Mouse (Mus musculus) liver, embryonic 15.5 days (tissue): ENCODE results near the gene Rpl4. TPM values are rescaled to one million over a fixed set of nuclear protein-coding genes. Genes with fewer than 3 reads are reported as not detected.
"Not testable (repeated sequence)": the region's sequence is repeated elsewhere in the genome, so short reads cannot be mapped to it uniquely, and the experiment has no call there.

Experiments used
- ATAC-seq: fragments of 200-750 bp; cut with Nextera tagmentation; 2 replicates; pipeline ENCODE4 v1.8.0; 2017; ENCODE audit warnings: moderate number of reproducible peaks, mild to moderate bottlenecking, moderate library complexity; ENCODE audit not compliant: insufficient read depth
- H3K27ac ChIP-seq: fragments of 300-500 bp; sonication (generic); replicated peaks from 2 replicates; pipeline ENCODE4 v1.5.1; 2015; ENCODE audit warnings: mild to moderate bottlenecking, inconsistent platforms
- H3K27me3 ChIP-seq: fragments of 300-500 bp; sonication (generic); 2 replicates; pipeline ENCODE4 v1.6.1; 2015; ENCODE audit warnings: mild to moderate bottlenecking, inconsistent platforms
- H3K36me3 ChIP-seq: fragments of 300-500 bp; sonication (generic); replicated peaks from 2 replicates; pipeline ENCODE4 v1.6.1; 2015; ENCODE audit warnings: moderate library complexity, mild to moderate bottlenecking, inconsistent platforms
- H3K4me1 ChIP-seq: fragments of 300-500 bp; sonication (generic); replicated peaks from 2 replicates; pipeline ENCODE4 v1.6.1; 2015; ENCODE audit warnings: inconsistent platforms
- H3K4me2 ChIP-seq: fragments of 300-500 bp; sonication (generic); 2 replicates; pipeline ENCODE4 v1.6.1; 2015; ENCODE audit warnings: moderate library complexity, mild to moderate bottlenecking, inconsistent platforms
- H3K4me3 ChIP-seq: fragments of 300-500 bp; sonication (generic); replicated peaks from 2 replicates; pipeline ENCODE4 v1.5.1; 2015; ENCODE audit warnings: mild to moderate bottlenecking, inconsistent platforms
- H3K9ac ChIP-seq: fragments of 300-500 bp; sonication (generic); 2 replicates; pipeline ENCODE4 v1.6.1; 2015; ENCODE audit warnings: moderate library complexity, mild to moderate bottlenecking, inconsistent platforms
- H3K9me3 ChIP-seq: fragments of 300-500 bp; sonication (generic); replicated peaks from 2 replicates; pipeline ENCODE4 v1.6.1; 2016; ENCODE audit warnings: inconsistent platforms
- WGBS: fragments of 180-500 bp; shearing (Covaris S2); methylation state at CpG from one replicate; pipeline ENCODE4 v1.1.7; 2015; ENCODE audit warnings: mixed read lengths; ENCODE audit not compliant: insufficient replicate concordance; 5-methylcytosine and 5-hydroxymethylcytosine counted together
- polyA plus RNA-seq: library from polyadenylated mRNA; unstranded; fragments of >200 nt; fragmentation: Nextera tagmentation; extraction: Ambion mirVana; gene quantifications from 2 replicates; pipeline ENCODE4 v1.2.1, GENCODE M21; 2015

Gene Rpl4
- 635 and 656 TPM in 2 replicates for polyA plus RNA-seq

- H3K9ac ChIP-seq: peak within 1 kb of the TSS; percentile 79
- under 1% methylated on average over 42 of the region's 42 CpGs for WGBS
- H3K9me3 ChIP-seq: no peaks in the 10 kb centered on the region
- no peaks in the 10 kb centered on the region for H3K27me3 ChIP-seq
- H3K27ac ChIP-seq: peak within 1 kb of the TSS; percentile 90
- H3K4me3 ChIP-seq: peak within 1 kb of the TSS; percentile 93
- H3K36me3 ChIP-seq: peaks cover 48% of the 10 kb centered on the region
- ATAC-seq: peak; percentile 80
- H3K4me2 ChIP-seq: peak within 1 kb of the TSS; percentile 71
- peaks cover 46% of the 10 kb centered on the region for H3K4me1 ChIP-seq
Measured at GRCm38 (mm10) chr9:64172816-64173665, at the start of gene Rpl4, which contains the start of gene Zwilch. Gene Rpl4 (plus strand): TSS chr9:64173375. Gene Zwilch (minus strand): TSS chr9:64173104.

GRCm38 (mm10) chr9:64124846-64125245 is 48.3 kb upstream of the Rpl4 start:
- H3K4me3 ChIP-seq, H3K9ac ChIP-seq, H3K36me3 ChIP-seq, H3K27me3 ChIP-seq, H3K4me2 ChIP-seq, H3K27ac ChIP-seq, H3K4me1 ChIP-seq, H3K9me3 ChIP-seq, ATAC-seq: not testable (repeated sequence)
- 47% methylated on average over 3 of the region's 3 CpGs for WGBS

GRCm38 (mm10) chr9:64125307-64125706 is 47.9 kb upstream of the Rpl4 start:
- 68% methylated on average over 3 of the region's 3 CpGs for WGBS
- Histone ChIP-seq H3K27me3 (no peaks in the 10 kb centered on the region), H3K9me3 (no peaks in the 10 kb centered on the region), H3K4me3 (no peak overlapping the region), H3K4me1 (peaks cover 9% of the 10 kb centered on the region; the same call in 1 of the 2 replicates), H3K4me2 (no peak overlapping the region), H3K36me3 (no peaks in the 10 kb centered on the region), H3K27ac (no peak overlapping the region), H3K9ac (no peak overlapping the region)
- ATAC-seq: no peak

GRCm38 (mm10) chr9:64126121-64126520 is 47.1 kb upstream of the Rpl4 start:
- Histone ChIP-seq H3K27me3 (no peaks in the 10 kb centered on the region), H3K36me3 (no peaks in the 10 kb centered on the region), H3K4me2 (no peak overlapping the region), H3K9me3 (no peaks in the 10 kb centered on the region), H3K4me1 (peaks cover 1% of the 10 kb centered on the region; the same call in 1 of the 2 replicates), H3K4me3 (no peak overlapping the region), H3K27ac (no peak overlapping the region), H3K9ac (no peak overlapping the region)
- WGBS: 34% methylated on average over 12 of the region's 12 CpGs
- no peak for ATAC-seq

- ATAC-seq: no peak
- Histone ChIP-seq H3K4me3 (no peak overlapping the region), H3K4me1 (no peaks in the 10 kb centered on the region), H3K27ac (no peak overlapping the region), H3K27me3 (no peaks in the 10 kb centered on the region), H3K9me3 (no peaks in the 10 kb centered on the region), H3K36me3 (peaks cover 12% of the 10 kb centered on the region), H3K9ac (no peak overlapping the region), H3K4me2 (no peak overlapping the region)
- 78% methylated on average over 6 of the region's 6 CpGs for WGBS
Measured at GRCm38 (mm10) chr9:64131623-64132022, 41.6 kb upstream of the Rpl4 start.

- not testable (repeated sequence) for H3K4me3 ChIP-seq, H3K27me3 ChIP-seq, H3K9ac ChIP-seq, H3K27ac ChIP-seq, H3K4me1 ChIP-seq, H3K4me2 ChIP-seq, H3K9me3 ChIP-seq, ATAC-seq
- H3K36me3 ChIP-seq: peaks cover 70% of the 10 kb centered on the region
- 14% methylated on average over 6 of the region's 6 CpGs for WGBS
Measured at GRCm38 (mm10) chr9:64138896-64139295, 34.3 kb upstream of the Rpl4 start.

GRCm38 (mm10) chr9:64139879-64140278 is 33.3 kb upstream of the Rpl4 start:
- ATAC-seq: no peak
- no peak overlapping the region for H3K4me2 ChIP-seq
- no peak overlapping the region for H3K27ac ChIP-seq
- H3K4me3 ChIP-seq: no peak overlapping the region
- no peaks in the 10 kb centered on the region for H3K27me3 ChIP-seq
- 77% methylated on average over 9 of the region's 9 CpGs for WGBS
- H3K4me1 ChIP-seq: no peaks in the 10 kb centered on the region
- H3K36me3 ChIP-seq: peaks cover 78% of the 10 kb centered on the region
- H3K9me3 ChIP-seq: no peaks in the 10 kb centered on the region
- H3K9ac ChIP-seq: no peak overlapping the region

- WGBS: 17% methylated on average over 1 of the region's 1 CpGs
- H3K4me2 ChIP-seq: no peak overlapping the region
- no peak for ATAC-seq
- peaks cover 7% of the 10 kb centered on the region; the same call in 1 of the 2 replicates for H3K4me1 ChIP-seq
- no peak overlapping the region for H3K9ac ChIP-seq
- no peak overlapping the region for H3K27ac ChIP-seq
- peaks cover 93% of the 10 kb centered on the region for H3K36me3 ChIP-seq
- H3K9me3 ChIP-seq: no peaks in the 10 kb centered on the region
- no peak overlapping the region for H3K4me3 ChIP-seq
- no peaks in the 10 kb centered on the region for H3K27me3 ChIP-seq
Measured at GRCm38 (mm10) chr9:64156641-64157040, 16.5 kb upstream of the Rpl4 start.

GRCm38 (mm10) chr9:64160471-64160870 is 12.7 kb upstream of the Rpl4 start:
- Histone ChIP-seq H3K9me3 (no peaks in the 10 kb centered on the region), H3K27me3 (no peaks in the 10 kb centered on the region), H3K36me3 (peaks cover 89% of the 10 kb centered on the region), H3K4me2 (no peak overlapping the region), H3K9ac (no peak overlapping the region), H3K27ac (no peak overlapping the region), H3K4me1 (peaks cover 7% of the 10 kb centered on the region; the same call in 1 of the 2 replicates), H3K4me3 (no peak overlapping the region)
- no peak for ATAC-seq
- 83% methylated on average over 5 of the region's 5 CpGs for WGBS

- WGBS: 83% methylated on average over 3 of the region's 3 CpGs
- H3K27me3 ChIP-seq, H3K4me2 ChIP-seq, H3K9ac ChIP-seq, H3K27ac ChIP-seq, ATAC-seq, H3K9me3 ChIP-seq, H3K4me3 ChIP-seq: not testable (repeated sequence)
- Histone ChIP-seq H3K4me1 (peaks cover 23% of the 10 kb centered on the region), H3K36me3 (peaks cover 42% of the 10 kb centered on the region)
Measured at GRCm38 (mm10) chr9:64169967-64170366, 3.2 kb upstream of the Rpl4 start.

GRCm38 (mm10) chr9:64172145-64172815 is 895 bp upstream of the Rpl4 start:
- no peaks in the 10 kb centered on the region for H3K9me3 ChIP-seq
- ATAC-seq: peak; percentile 49
- H3K9ac ChIP-seq: peak overlapping the region; percentile 79
- WGBS: 1% methylated on average over 18 of the region's 18 CpGs
- peak overlapping the region; percentile 71 for H3K4me2 ChIP-seq
- H3K27me3 ChIP-seq: no peaks in the 10 kb centered on the region
- peaks cover 46% of the 10 kb centered on the region for H3K4me1 ChIP-seq
- H3K4me3 ChIP-seq: peak overlapping the region; percentile 93
- H3K27ac ChIP-seq: peak overlapping the region; percentile 90
- H3K36me3 ChIP-seq: peaks cover 48% of the 10 kb centered on the region
